Mouse (Mus musculus) liver, embryonic 14 days (tissue): ENCODE results near the gene Vmn1r135. TPM values are rescaled to one million over a fixed set of nuclear protein-coding genes. Genes with fewer than 3 reads are reported as not detected.

ENCODE experiments used
- polyA plus RNA-seq: library from polyadenylated mRNA; depleted of rRNA; stranded (reverse); fragments of >200 nt; gene quantifications from 2 replicates; pipeline ENCODE4 v1.2.3, GENCODE M21; 2012; rRNA removed

Vmn1r135 gene
- not detected in 2 replicates for polyA plus RNA-seq

DNA sequence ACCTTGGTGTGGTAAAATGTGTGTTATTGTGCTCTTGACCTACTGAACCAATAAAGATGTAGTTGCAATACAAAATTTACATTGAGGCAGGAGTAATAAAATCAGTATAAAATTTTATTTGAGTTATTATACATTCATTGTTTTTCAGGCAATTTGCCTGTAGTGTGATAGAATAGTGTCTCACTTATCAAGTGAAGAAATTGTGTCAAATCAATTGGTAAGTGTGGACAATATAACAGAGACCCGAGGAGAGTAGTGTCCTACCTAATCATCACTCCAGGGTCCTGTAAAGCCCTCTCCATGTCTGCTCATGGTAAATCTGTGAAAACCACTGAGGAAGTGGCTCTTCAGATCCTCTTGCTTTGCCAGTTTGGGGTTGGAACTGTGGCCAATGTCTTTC, at the start of gene Vmn1r135:
Gene Vmn1r135, plus strand, starts transcription at position 301 of the 400 bp plus-strand sequence.

GRCm38 (mm10) chr7:21796628-21797027, 35.5 kb upstream of the Vmn1r135 start, which contains the start of gene Gm4177:
TSS of gene Gm4177 (minus strand) at chr7:21796728.

DNA sequence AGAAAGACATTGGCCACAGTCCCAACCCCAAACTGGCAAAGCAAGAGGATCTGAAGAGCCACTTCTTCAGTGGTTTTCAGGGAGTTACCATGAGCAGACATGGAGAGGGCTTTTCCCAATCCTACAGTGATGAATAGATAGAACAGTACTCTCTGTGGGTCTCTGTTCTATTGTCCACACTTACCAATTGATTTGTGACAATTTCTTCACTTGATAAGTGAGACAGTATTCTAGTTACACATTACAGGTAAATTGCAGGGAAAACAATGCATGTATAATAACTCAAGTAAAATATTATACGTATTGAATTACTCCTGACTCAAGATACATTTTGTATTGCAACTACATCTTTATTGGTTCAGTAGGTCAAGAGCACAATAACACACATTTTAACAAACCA, 12.0 kb downstream of the Vmn1r135 start, which contains the start of gene Gm5725:
Gene Gm5725, minus strand, starts transcription at position 101 of the 400 bp plus-strand sequence.

Other genes starting within 250 kb of the Vmn1r135 start
- not detected in 2 replicates for gene Vmn1r132, start 218.3 kb upstream of the Vmn1r135 start, polyA plus RNA-seq
- gene Gm4175, start 70.9 kb upstream of the Vmn1r135 start, polyA plus RNA-seq: not detected in 2 replicates
- not detected in 2 replicates for gene Gm4177, start 35.6 kb upstream of the Vmn1r135 start, polyA plus RNA-seq
- not detected in 2 replicates for gene Gm5725, start 11.9 kb downstream of the Vmn1r135 start, polyA plus RNA-seq
- gene Gm5891, start 88.9 kb downstream of the Vmn1r135 start, polyA plus RNA-seq: not detected in 2 replicates
- gene Vmn1r137, start 162.2 kb downstream of the Vmn1r135 start, polyA plus RNA-seq: not detected in 2 replicates
- not detected in 2 replicates for gene Vmn1r138, start 196.5 kb downstream of the Vmn1r135 start, polyA plus RNA-seq
- not detected in 2 replicates for gene Gm6176, start 224.0 kb downstream of the Vmn1r135 start, polyA plus RNA-seq
- not detected in 2 replicates for gene Vmn1r139, start 236.7 kb downstream of the Vmn1r135 start, polyA plus RNA-seq